Mouse (Mus musculus) G1E (cell line): Measurements from ENCODE around the gene Cat.

Experiments used
- CTCF ChIP-seq: IDR thresholded peaks from 2 replicates; pipeline ENCODE4 v1.5.1; 2012; ENCODE audit warnings: low read depth, low read length, inconsistent platforms, mixed read lengths
- GATA1 ChIP-seq: IDR thresholded peaks from 2 replicates; pipeline ENCODE4 v1.6.1; 2012; ENCODE audit warnings: borderline replicate concordance, low read length, inconsistent platforms, mixed read lengths
- POLR2AphosphoS5 ChIP-seq: IDR thresholded peaks from 2 replicates; pipeline ENCODE4 v1.6.1; 2012; ENCODE audit warnings: low read depth, low read length, inconsistent platforms; ENCODE audit not compliant: insufficient replicate concordance

DNA sequence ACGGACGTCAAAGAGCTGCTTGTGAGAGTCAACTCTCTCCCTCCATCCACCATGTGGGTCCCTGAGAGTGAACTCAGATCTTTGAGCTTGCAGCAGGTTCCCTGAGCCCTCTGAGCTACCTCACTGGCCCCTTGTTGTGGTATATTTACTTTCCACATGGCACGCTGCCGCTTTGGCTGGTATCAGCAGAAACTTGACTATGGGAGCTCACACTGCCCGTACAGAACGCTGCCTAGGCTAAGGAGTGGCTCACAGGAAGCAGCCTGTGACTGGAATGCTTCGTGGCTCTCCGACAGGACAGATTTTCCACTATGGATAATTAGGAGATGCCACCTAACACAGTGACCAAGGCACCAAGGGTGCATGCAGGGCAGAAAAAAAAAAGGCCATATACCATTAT lies 23.8 kb downstream of the Cat start:
- TF ChIP-seq CTCF (no peak), GATA1 (no peak), POLR2AphosphoS5 (no peak)
